Mouse (Mus musculus) cerebral cortex, adult 2 months (tissue): ENCODE measurements around the gene Tmbim7.

Experiments
- WGBS: fragments of 180-500 bp; shearing (Covaris S2); methylation state at CpG from one replicate; pipeline ENCODE4 v1.1.7; 2018; 5-methylcytosine and 5-hydroxymethylcytosine counted together

Gene Tmbim7

DNA sequence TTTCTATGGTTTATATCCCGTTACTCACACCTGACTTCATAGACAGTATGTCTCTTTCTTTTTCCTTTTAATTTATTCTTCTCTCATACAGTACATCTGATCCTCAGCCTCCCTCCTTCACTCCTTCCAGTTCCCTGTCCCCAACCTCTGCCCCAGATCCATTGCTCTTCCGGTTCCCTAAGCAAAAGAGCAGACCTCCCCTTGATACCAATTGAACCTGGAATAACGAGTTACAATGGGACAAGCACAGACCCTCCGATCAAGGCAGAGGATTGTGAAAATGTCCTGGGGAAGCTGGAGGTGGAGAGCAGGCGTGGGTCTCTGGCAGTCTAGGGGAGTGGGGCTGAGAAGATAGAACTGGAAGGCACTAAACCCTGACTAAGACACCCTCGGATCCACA, at the start of gene Tmbim7:
Gene Tmbim7, plus strand, starts transcription at position 301 of the 400 bp plus-strand sequence.
- WGBS = 80% methylated on average over 6 of the region's 6 CpGs

DNA sequence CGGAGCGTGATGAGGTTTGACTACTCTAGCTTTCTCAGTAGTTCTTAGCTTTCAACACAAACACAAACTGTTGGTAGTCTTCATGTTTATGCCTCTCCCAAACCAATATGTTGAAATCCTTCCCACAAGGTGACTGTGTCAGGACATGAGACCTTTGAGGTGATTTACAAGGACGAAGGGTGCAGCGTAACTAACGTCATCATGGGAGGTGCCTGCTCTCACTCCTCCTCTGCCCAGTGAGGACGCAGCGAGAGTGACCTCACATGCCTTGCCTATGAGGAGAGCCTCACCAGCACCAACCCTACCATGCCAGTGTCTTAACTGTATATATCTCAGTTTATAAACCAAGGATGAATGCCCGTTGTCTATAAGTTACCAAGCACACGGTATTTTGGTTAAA, 43.9 kb upstream of the Tmbim7 start:
- 93% methylated on average over 9 of the region's 9 CpGs for WGBS

GRCm38 (mm10) chr5:3609241-3609640, 41.7 kb upstream of the Tmbim7 start:
- 95% methylated on average over 7 of the region's 7 CpGs for WGBS

- WGBS = 98% methylated on average over 2 of the region's 2 CpGs
These were observed 39.1 kb upstream of the Tmbim7 start for GRCm38 (mm10) chr5:3611835-3612234.

DNA sequence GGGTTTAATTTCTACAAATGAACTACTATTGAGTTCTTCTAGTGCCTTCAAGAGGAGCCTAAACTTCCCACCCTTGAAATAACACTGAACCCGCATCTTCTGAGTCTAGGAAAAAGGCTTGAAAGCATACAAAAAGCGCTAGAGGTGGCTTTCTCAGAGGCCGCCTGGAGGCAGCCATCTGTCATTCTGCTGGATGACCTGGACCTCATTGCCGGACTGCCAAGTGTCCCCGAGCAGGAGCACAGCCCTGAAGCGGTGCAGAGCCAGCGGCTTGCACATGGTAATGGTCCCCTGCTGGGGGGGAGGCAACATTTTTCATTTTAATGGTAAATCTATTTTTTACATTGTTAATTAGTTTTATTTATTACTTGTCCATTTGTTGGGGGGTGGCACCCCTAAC, 30.5 kb upstream of the Tmbim7 start:
- WGBS = 91% methylated on average over 7 of the region's 7 CpGs

GRCm38 (mm10) chr5:3630055-3630454, 20.9 kb upstream of the Tmbim7 start:
- 95% methylated on average over 5 of the region's 5 CpGs for WGBS

DNA sequence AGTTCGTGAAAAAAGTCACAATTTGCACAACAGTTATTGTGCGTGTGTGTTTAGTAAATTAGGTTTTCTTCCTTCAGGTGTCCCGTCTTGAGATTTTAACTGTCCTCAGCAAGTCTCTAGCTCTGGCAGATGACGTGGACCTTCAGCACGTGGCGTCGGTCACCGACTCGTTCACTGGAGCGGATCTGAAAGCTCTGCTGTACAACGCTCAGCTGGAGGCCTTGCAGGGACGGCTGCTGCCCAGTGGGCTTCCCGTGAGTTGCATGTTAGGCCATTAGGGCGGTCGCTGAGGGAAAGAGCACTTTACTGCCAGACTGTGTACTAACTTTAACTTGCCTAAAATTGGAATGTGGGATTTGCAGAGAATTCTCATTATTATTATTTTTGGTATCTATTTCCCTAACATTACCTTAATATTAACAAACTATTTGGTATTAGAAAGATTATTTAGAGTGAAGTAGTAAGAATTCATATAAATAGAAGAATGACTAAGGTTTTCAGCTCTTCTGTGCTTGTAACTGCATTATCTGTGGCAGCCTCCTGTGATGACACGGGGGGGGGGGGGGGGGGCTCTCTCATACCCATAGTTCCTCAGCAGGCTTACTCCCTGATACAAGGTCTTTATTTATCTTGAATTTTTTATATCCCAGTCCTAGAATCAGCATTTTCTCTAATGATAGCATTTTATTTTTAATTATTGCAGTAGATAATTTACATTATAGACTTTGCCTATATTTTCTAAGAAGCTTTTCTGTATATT, 19.3 kb upstream of the Tmbim7 start:
- 69% methylated on average over 16 of the region's 16 CpGs for WGBS

- WGBS = 81% methylated on average over 5 of the region's 5 CpGs
These were observed 18.7 kb upstream of the Tmbim7 start for GRCm38 (mm10) chr5:3632285-3632684.

- 93% methylated on average over 13 of the region's 13 CpGs for WGBS
These were observed 17.7 kb upstream of the Tmbim7 start for GRCm38 (mm10) chr5:3633315-3633714.

DNA sequence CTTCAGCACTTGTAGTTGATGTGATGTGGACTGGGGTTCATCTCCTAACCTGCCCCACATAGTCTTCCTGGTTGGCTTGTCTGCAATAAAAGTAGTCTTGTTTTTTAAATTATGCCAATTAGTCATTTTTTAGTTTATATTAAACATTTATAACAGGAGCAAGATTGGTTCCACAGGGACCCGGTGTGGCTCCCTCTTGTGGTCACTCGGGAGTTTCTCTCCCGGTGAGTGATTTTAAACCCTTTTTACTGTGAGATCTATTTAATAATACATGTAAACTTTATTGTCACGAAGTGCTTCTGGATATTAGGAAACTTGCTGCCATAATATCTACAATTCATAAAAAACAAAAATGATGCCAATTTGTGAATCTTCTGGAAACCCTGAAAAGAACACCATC, 17.0 kb upstream of the Tmbim7 start:
- WGBS = 72% methylated on average over 4 of the region's 4 CpGs

GRCm38 (mm10) chr5:3635286-3635685, 15.7 kb upstream of the Tmbim7 start:
- WGBS = 84% methylated on average over 8 of the region's 8 CpGs

DNA sequence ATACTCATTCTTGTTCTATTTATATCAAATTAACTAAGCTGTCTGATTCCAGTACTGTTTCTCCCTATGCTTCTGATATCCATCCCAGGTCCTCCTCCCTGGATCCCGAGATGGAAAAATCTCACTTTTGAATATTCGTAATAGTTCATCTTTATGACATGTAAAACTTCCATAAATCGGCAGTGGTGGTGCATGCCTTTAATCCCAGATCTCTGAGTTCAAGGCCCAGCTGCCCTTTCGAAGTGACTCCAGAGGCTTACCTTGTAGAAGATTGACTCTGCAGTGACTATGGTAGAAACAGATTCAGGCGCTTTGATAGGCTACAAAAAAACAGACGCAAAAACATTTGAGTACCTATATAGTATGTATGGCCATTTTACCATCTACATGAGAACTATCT, 6.4 kb upstream of the Tmbim7 start:
- 82% methylated on average over 6 of the region's 6 CpGs for WGBS

DNA sequence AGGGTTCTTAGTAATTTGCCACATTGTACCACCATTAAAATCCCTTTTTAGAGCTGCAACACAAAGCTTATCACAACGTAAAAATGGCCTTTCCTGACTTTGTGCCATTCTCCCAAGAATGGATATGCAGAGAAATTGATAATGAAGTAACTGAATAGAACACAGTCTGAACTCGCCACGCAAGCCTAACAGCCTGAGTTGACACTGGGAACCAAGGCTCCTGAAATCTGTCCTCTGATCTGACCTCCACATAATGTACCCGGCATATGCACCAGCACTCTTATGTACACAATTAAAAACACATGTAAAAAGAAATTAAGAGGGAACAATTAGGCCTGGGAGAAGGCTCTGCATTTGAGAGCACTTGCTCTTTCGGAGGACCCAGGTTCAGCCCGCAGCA, 5.7 kb upstream of the Tmbim7 start:
- 76% methylated on average over 6 of the region's 6 CpGs for WGBS

GRCm38 (mm10) chr5:3646539-3646938, 4.4 kb upstream of the Tmbim7 start:
- 17% methylated on average over 6 of the region's 6 CpGs for WGBS

GRCm38 (mm10) chr5:3646991-3647707, 3.8 kb upstream of the Tmbim7 start:
- WGBS = under 1% methylated on average over 60 of the region's 60 CpGs

DNA sequence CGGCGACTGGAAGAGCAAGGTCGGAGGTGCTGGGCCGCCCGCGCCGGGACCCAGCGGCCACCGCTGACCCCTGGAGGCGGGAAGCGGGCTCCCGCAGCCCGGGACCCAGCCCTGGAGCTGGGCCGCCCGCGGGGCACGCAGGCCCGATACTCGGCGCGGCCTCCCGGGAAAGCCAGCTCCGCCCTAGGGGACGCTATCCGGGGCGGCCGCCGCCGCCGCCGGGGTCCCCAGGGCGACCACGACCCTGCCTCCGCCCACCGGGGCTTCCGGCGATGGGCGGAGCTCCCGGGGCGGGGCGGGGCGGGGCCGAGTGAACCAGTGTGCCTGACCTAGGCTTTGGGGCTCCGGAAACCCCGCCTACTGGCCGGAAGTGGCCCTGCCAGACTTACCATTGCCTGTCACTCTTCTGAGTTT, 3.3 kb upstream of the Tmbim7 start:
- WGBS = under 1% methylated on average over 33 of the region's 46 CpGs

DNA sequence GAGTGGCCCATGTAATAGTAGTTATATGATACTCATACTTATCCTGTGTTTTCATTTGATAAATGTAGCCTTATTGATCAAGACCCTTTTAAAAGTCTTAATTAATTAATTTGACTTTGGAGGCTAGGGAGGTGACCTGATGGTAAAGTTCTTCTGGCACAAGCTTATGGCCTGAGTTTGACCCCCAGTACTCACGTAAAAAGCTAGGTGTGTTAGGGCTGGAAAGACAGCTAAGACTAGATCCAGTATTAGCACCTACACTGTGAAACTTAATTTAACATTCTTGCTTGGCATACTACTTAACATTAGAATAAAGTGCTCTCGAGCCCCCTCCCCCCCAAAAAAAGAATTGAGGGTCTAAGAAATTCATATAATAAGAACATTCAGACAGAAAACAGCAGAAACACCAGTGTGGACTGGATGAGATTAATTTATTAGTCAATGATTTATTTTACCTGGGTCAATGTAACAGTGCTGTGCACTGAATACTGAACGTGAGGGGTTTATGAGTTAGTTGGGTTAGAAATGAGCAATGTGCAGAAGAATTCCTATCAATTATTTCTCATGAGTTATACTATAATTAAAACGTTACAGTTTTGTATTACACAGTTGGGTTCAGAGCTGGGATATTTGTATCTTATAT, 2.7 kb upstream of the Tmbim7 start:
- 42% methylated on average over 4 of the region's 4 CpGs for WGBS

- WGBS = 70% methylated on average over 4 of the region's 4 CpGs
These were observed 2.2 kb upstream of the Tmbim7 start for GRCm38 (mm10) chr5:3648849-3649210.

- WGBS = 88% methylated on average over 5 of the region's 5 CpGs
These were observed 640 bp downstream of the Tmbim7 start for GRCm38 (mm10) chr5:3651621-3652020.

DNA sequence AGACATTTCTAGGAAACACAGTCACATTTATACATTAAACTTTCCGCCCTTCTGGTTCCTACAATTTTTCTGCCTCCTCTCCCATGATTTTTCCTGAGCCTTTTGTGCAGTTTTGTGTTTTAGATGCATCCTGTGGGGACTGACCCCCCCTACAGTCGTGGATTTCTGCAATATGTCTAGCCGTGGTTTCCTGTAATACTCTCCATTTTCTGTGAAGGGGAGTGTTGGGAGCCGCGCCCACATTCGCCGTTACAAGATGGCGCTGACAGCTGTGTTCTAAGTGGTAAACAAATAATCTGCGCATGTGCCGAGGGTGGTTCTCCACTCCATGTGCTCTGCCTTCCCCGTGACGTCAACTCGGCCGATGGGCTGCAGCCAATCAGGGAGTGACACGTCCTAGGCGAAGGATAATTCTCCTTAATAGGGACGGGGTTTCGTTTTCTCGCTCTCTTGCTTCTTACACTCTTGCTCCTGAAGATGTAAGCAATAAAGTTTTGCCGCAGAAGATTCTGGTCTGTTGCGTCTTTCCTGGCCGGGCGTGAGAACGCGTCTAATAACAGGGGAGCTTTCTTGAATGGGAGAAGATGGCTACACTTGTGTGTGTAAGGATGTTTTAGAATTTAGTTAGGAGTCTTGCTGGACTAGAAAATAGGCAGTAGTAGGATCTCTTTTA, 2.1 kb downstream of the Tmbim7 start:
- WGBS = 94% methylated on average over 19 of the region's 25 CpGs

- 92% methylated on average over 4 of the region's 4 CpGs for WGBS
These were observed 2.8 kb downstream of the Tmbim7 start for GRCm38 (mm10) chr5:3653801-3654200.

GRCm38 (mm10) chr5:3657085-3657484, 6.1 kb downstream of the Tmbim7 start, which contains the start of gene Gatad1:
Gatad1 (minus strand) TSS chr5:3657185.
- 81% methylated on average over 5 of the region's 5 CpGs for WGBS
